In the genomic region with DNA sequence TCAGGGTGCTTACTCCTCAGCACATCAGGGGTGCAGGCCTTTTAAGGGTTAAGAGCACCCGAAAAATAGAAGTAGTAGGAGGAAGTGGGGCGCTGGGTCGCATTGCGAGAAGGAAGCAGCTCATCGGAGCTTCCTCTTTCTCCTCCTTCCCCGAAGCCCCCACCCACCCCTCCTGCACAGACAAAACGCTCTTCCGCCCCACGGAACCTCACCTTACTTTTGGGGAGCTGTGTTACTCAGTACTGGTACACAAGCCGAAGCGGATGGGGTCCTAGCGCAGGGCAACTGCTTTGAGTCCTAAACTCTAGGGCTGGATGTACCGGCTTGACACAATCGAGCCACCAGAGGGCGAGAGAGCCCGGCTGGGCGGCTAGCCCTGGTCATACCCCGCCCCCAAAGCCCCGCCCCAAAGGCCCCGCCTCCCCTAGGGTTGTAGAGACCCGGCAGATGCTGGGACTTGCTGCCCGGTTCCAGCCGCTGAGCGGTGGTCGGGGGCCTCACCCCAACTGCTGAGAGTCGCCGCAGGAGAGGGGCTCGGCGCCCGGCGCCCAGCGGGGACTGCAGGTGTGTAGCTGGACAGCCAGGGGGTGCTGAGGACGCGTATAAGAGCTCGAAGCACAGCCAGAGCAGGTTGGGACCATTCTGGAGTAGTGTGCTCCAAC, we compare ENCODE assay signal across 8 mouse cellular contexts. TPM values are rescaled to one million over a fixed set of nuclear protein-coding genes. Genes with fewer than 3 reads are reported as not detected.
DNase-seq lines count a peak whose midpoint lies in the region; ATAC-seq lines count a peak whose summit lies in the region.

A gene (plus strand): TSS at position 423 of the 662 bp plus-strand sequence.

- H3K27ac ChIP-seq in hindbrain, embryonic 11.5 days (ENCODE audit: low read depth, low read length), result no peak within 1 kb of the TSS

- peaks cover 4% of the 10 kb centered on the region; the same call in 1 of the 2 replicates for H3K4me1 ChIP-seq in hindbrain, embryonic 11.5 days (replicated peaks; ENCODE audit: control insufficient read depth, insufficient read depth, low read length)

- peak within 1 kb of the TSS; percentile 55 for H3K4me2 ChIP-seq in hindbrain, embryonic 11.5 days (replicated peaks; ENCODE audit: low read depth, low read length)

- WGBS in hindbrain, embryonic 11.5 days, result 7% methylated on average over 35 of the region's 35 CpGs

- H3K36me3 ChIP-seq in hindbrain, embryonic 11.5 days (ENCODE audit: control insufficient read depth, insufficient read depth, low read length), result no peaks in the 10 kb centered on the region

- peak; percentile 83 for DNase-seq in ES-CJ7 (ENCODE audit: low read depth, low spot score)
- DNase-seq in c-Kit-positive CD71-positive TER-119-positive erythroid progenitor cells, embryonic 14.5 days (ENCODE audit: low spot score), result peak; percentile 47
- DNase-seq in frontal cortex, adult 2 months (ENCODE audit: extremely low spot score in 1 of 2, low spot score in 1 of 2), result peak; percentile 8 to 72
- peak; percentile 92 for DNase-seq in hindbrain, embryonic 11.5 days (ENCODE audit: low spot score)
- peak; percentile 55 to 59 for DNase-seq in layer of hippocampus, postnatal 14 days (ENCODE audit: low spot score in 2 of 2)
- DNase-seq in lung, postnatal 25 days (ENCODE audit: low spot score), result peak; percentile 81
- DNase-seq in retina, adult 2 months (ENCODE audit: low read depth, low spot score), result peak; percentile 9
- peak; percentile 94 for DNase-seq in thymus, postnatal 25 days

- peak within 1 kb of the TSS; percentile 37 for H3K4me3 ChIP-seq in hindbrain, embryonic 11.5 days (ENCODE audit: low read depth, low read length)

- peaks cover 9% of the 10 kb centered on the region; the same call in 1 of the 2 replicates for H3K27me3 ChIP-seq in hindbrain, embryonic 11.5 days (ENCODE audit: control insufficient read depth, insufficient read depth, low read length)

- H3K9ac ChIP-seq in hindbrain, embryonic 11.5 days (ENCODE audit: low read depth, low read length), result peak within 1 kb of the TSS; percentile 52; the same call in 1 of the 2 replicates

- H3K9me3 ChIP-seq in hindbrain, embryonic 11.5 days (ENCODE audit: control insufficient read depth, low read length), result no peaks in the 10 kb centered on the region

- peak; percentile 87 for ATAC-seq in hindbrain, embryonic 11.5 days (ENCODE audit: low FRiP score)

RNA-seq across cellular contexts. Expression of the gene that starts here (rescaled TPM):
- 1.5 and 2.0 TPM in 2 replicates for polyA plus RNA-seq in frontal cortex, adult 2 months (2012; rRNA removed)
- polyA plus RNA-seq in hindbrain, embryonic 11.5 days (2014; fragmentation: Nextera tagmentation; extraction: Ambion mirVana), result 0.73 and 0.74 TPM in 2 replicates
- total RNA-seq in layer of hippocampus, postnatal 14 days (2021), result 1 to 10 TPM; 1.6 to 2.0 TPM

Comparison
In these comparisons a context has a peak if more than half of its experiments do, and no peak if none do; other contexts are left out.
1. Peak in DNase-seq, ATAC-seq, H3K4me3 ChIP-seq, H3K9ac ChIP-seq and H3K4me2 ChIP-seq in hindbrain, embryonic 11.5 days; RNA of the gene not detected or under 1 TPM.
2. DNase-seq: peak in every context shown above with its lines; median percentile 94 in thymus, postnatal 25 days; 92 in hindbrain, embryonic 11.5 days; 83 in ES-CJ7; 81 in lung, postnatal 25 days; 57 in layer of hippocampus, postnatal 14 days; 47 in c-Kit-positive CD71-positive TER-119-positive erythroid progenitor cells, embryonic 14.5 days; 40 in frontal cortex, adult 2 months; 9 in retina, adult 2 months.